Mouse (Mus musculus) embryonic facial prominence, embryonic 14.5 days (tissue): ENCODE measurements around the gene Gpcpd1. TPM values are rescaled to one million over a fixed set of nuclear protein-coding genes. Genes with fewer than 3 reads are reported as not detected.

Source experiments
- ATAC-seq: fragments of 200-750 bp; cut with Nextera tagmentation; 2 replicates; pipeline ENCODE4 v1.8.0; 2017; ENCODE audit warnings: low read depth, moderate number of reproducible peaks, moderate TSS enrichment
- DNase-seq: peaks from one replicate; pipeline ENCODE4 v3.0.0-alpha.2; 2015; ENCODE audit warnings: low spot score
- H3K27ac ChIP-seq: fragments of 300-500 bp; sonication (generic); replicated peaks from 2 replicates; pipeline ENCODE4 v1.5.1; 2014; ENCODE audit warnings: low read depth, mild to moderate bottlenecking, low read length, moderate library complexity
- H3K27me3 ChIP-seq: fragments of 300-500 bp; sonication (generic); replicated peaks from 2 replicates; pipeline ENCODE4 v1.6.1; 2014; ENCODE audit warnings: low read length; ENCODE audit not compliant: control insufficient read depth, insufficient read depth
- H3K36me3 ChIP-seq: fragments of 300-500 bp; sonication (generic); 2 replicates; pipeline ENCODE4 v1.6.1; 2014; ENCODE audit warnings: low read length, mixed read lengths; ENCODE audit not compliant: control insufficient read depth, insufficient read depth
- H3K4me1 ChIP-seq: fragments of 300-500 bp; sonication (generic); 2 replicates; pipeline ENCODE4 v1.6.1; 2014; ENCODE audit warnings: antibody characterized with exemption, low read length; ENCODE audit not compliant: control insufficient read depth, insufficient read depth
- H3K4me2 ChIP-seq: fragments of 300-500 bp; sonication (generic); 2 replicates; pipeline ENCODE4 v1.6.1; 2014; ENCODE audit warnings: low read depth, mild to moderate bottlenecking, low read length, moderate library complexity, mixed read lengths
- H3K4me3 ChIP-seq: fragments of 300-500 bp; sonication (generic); 2 replicates; pipeline ENCODE4 v1.5.1; 2014; ENCODE audit warnings: low read depth, mild to moderate bottlenecking, low read length
- H3K9ac ChIP-seq: fragments of 300-500 bp; sonication (generic); 2 replicates; pipeline ENCODE4 v1.6.1; 2014; ENCODE audit warnings: low read depth, mild to moderate bottlenecking, low read length, moderate library complexity, mixed read lengths
- H3K9me3 ChIP-seq: fragments of 300-500 bp; sonication (generic); 2 replicates; pipeline ENCODE4 v1.6.1; 2016; ENCODE audit warnings: low read length; ENCODE audit not compliant: control insufficient read depth
- WGBS: fragments of 180-500 bp; shearing (Covaris S2); extraction: QIAGEN DNeasy Blood & Tissue Kit; methylation state at CpG from one replicate; pipeline ENCODE4 v1.1.7; 2014; 5-methylcytosine and 5-hydroxymethylcytosine counted together
- polyA plus RNA-seq: library from polyadenylated mRNA; unstranded; fragments of >200 nt; fragmentation: Nextera tagmentation; extraction: Ambion mirVana; gene quantifications from 2 replicates; pipeline ENCODE4 v1.2.1, GENCODE M21; 2014

Gene Gpcpd1
- polyA plus RNA-seq, 1 experiment from 2014 or later = 40.4 TPM

- Histone ChIP-seq H3K4me2 (no peak overlapping the region), H3K4me1 (no peaks in the 10 kb centered on the region), H3K27ac (no peak overlapping the region), H3K9ac (no peak overlapping the region), H3K36me3 (no peaks in the 10 kb centered on the region), H3K4me3 (no peak overlapping the region), H3K27me3 (no peaks in the 10 kb centered on the region), H3K9me3 (no peaks in the 10 kb centered on the region)
- ATAC-seq (no peak), DNase-seq (no peak)
- 87% methylated on average over 3 of the region's 3 CpGs for WGBS
Measured at GRCm38 (mm10) chr2:132498344-132498743, 89.2 kb downstream of the Gpcpd1 start.

GRCm38 (mm10) chr2:132497412-132498135 is 90.0 kb downstream of the Gpcpd1 start:
- ATAC-seq (peak; percentile 55; the same call in 1 of the 2 replicates), DNase-seq (peak; percentile 66)
- no peaks in the 10 kb centered on the region for H3K27me3 ChIP-seq
- no peaks in the 10 kb centered on the region for H3K36me3 ChIP-seq
- H3K9me3 ChIP-seq = no peaks in the 10 kb centered on the region
- H3K4me1 ChIP-seq = no peaks in the 10 kb centered on the region
- H3K27ac ChIP-seq = no peak overlapping the region
- WGBS = 69% methylated on average over 7 of the region's 7 CpGs
- no peak overlapping the region for H3K9ac ChIP-seq
- H3K4me2 ChIP-seq = no peak overlapping the region
- no peak overlapping the region for H3K4me3 ChIP-seq

- ATAC-seq = no peak
- H3K4me3 ChIP-seq = no peak overlapping the region
- H3K9ac ChIP-seq = no peak overlapping the region
- H3K9me3 ChIP-seq = no peaks in the 10 kb centered on the region
- 80% methylated on average over 4 of the region's 4 CpGs for WGBS
- DNase-seq = no peak
- H3K4me2 ChIP-seq = no peak overlapping the region
- no peaks in the 10 kb centered on the region for H3K27me3 ChIP-seq
- H3K36me3 ChIP-seq = no peaks in the 10 kb centered on the region
- no peak overlapping the region for H3K27ac ChIP-seq
- H3K4me1 ChIP-seq = no peaks in the 10 kb centered on the region
Measured at GRCm38 (mm10) chr2:132493184-132493583, 94.3 kb downstream of the Gpcpd1 start.

- no peak overlapping the region for H3K9ac ChIP-seq
- no peak for DNase-seq
- 0% methylated on average over 1 of the region's 1 CpGs for WGBS
Measured at GRCm38 (mm10) chr2:132485454-132485853, 102.1 kb downstream of the Gpcpd1 start.

GRCm38 (mm10) chr2:132481547-132481946 is 106.0 kb downstream of the Gpcpd1 start:
- Histone ChIP-seq H3K27me3 (no peaks in the 10 kb centered on the region), H3K9me3 (no peaks in the 10 kb centered on the region), H3K36me3 (no peaks in the 10 kb centered on the region), H3K4me1 (no peaks in the 10 kb centered on the region), H3K4me2 (no peak overlapping the region), H3K4me3 (no peak overlapping the region), H3K9ac (no peak overlapping the region), H3K27ac (no peak overlapping the region)
- 78% methylated on average over 3 of the region's 3 CpGs for WGBS
- DNase-seq (no peak), ATAC-seq (no peak)

More at GRCm38 (mm10) chr2:132485454-132485853, 102.1 kb downstream of the Gpcpd1 start:
- Histone ChIP-seq H3K27me3 (no peaks in the 10 kb centered on the region), H3K4me2 (no peak overlapping the region), H3K36me3 (no peaks in the 10 kb centered on the region), H3K4me3 (no peak overlapping the region), H3K9me3 (no peaks in the 10 kb centered on the region), H3K4me1 (no peaks in the 10 kb centered on the region), H3K27ac (no peak overlapping the region)
- ATAC-seq = no peak

Other genes starting within 250 kb of the Gpcpd1 start
- 1.3 and 2.7 TPM in 2 replicates for gene Prokr2, start 202.3 kb downstream of the Gpcpd1 start, polyA plus RNA-seq
- 16.0 and 16.1 TPM in 2 replicates for gene Shld1, start 99.2 kb upstream of the Gpcpd1 start, polyA plus RNA-seq
- gene Chgb, start 193.5 kb upstream of the Gpcpd1 start, polyA plus RNA-seq = 3.2 and 5.3 TPM in 2 replicates
- 24.2 and 28.4 TPM in 2 replicates for gene Trmt6, start 228.3 kb upstream of the Gpcpd1 start, polyA plus RNA-seq
- 10.5 and 11.5 TPM in 2 replicates for gene Mcm8, start 228.4 kb upstream of the Gpcpd1 start, polyA plus RNA-seq